Mouse (Mus musculus) MEL (cell line): Measurements from ENCODE around the gene Serpinb8. TPM values are rescaled to one million over a fixed set of nuclear protein-coding genes. Genes with fewer than 3 reads are reported as not detected.

ENCODE experiments used
- DNase-seq: peaks from one replicate; pipeline ENCODE4 v3.0.0; 2011; ENCODE audit warnings: low read depth, low spot score
- H3K27ac ChIP-seq: 2 replicates; pipeline ENCODE4 v1.5.1; 2012; ENCODE audit warnings: low read depth, mild to moderate bottlenecking, control low read depth, low read length, moderate library complexity; ENCODE audit not compliant: control insufficient read depth
- H3K27me3 ChIP-seq, 2 experiments: fragments of 150-350 bp in 1 of 2; sonication (generic) in 1 of 2; 2 replicates each; pipeline ENCODE4 v1.6.1; 2012; ENCODE audit warnings: low read length in 2 of 2, mild to moderate bottlenecking in 2 of 2, improper control_type of control experiment in 1 of 2, moderate library complexity in 1 of 2; ENCODE audit not compliant: insufficient read depth in 2 of 2, control insufficient read depth in 1 of 2
- H3K36me3 ChIP-seq, 2 experiments: 2 replicates each; pipeline ENCODE4 v1.6.1; 2012 to 2014; ENCODE audit warnings: low read length in 2 of 2, improper control_type of control experiment in 1 of 2, inconsistent platforms in 1 of 2, mild to moderate bottlenecking in 1 of 2; ENCODE audit not compliant: insufficient read depth in 2 of 2, control insufficient read depth in 1 of 2
- H3K4me1 ChIP-seq, 2 experiments: fragments of 150-350 bp in 1 of 2; sonication (generic) in 1 of 2; 2 replicates each; pipeline ENCODE4 v1.6.1; 2012; ENCODE audit warnings: low read length in 2 of 2, improper control_type of control experiment in 1 of 2, mild to moderate bottlenecking in 1 of 2; ENCODE audit not compliant: insufficient read depth in 2 of 2, control insufficient read depth in 1 of 2
- H3K4me3 ChIP-seq, 2 experiments: fragments of 150-350 bp in 1 of 2; sonication (generic) in 1 of 2; 2 replicates each; pipeline ENCODE4 v1.5.1; 2012; ENCODE audit warnings: low read depth in 2 of 2, low read length in 2 of 2, mild to moderate bottlenecking in 2 of 2, moderate library complexity in 2 of 2, control low read depth in 1 of 2, improper control_type of control experiment in 1 of 2; ENCODE audit not compliant: control insufficient read depth in 1 of 2, insufficient read depth in 1 of 2
- H3K79me2 ChIP-seq: 2 replicates; pipeline ENCODE4 v1.6.1; 2012; ENCODE audit warnings: mild to moderate bottlenecking, low read length, moderate library complexity; ENCODE audit not compliant: control insufficient read depth, poor library complexity, insufficient read depth
- H3K9ac ChIP-seq: 2 replicates; pipeline ENCODE4 v1.6.1; 2012; ENCODE audit warnings: low read depth, mild to moderate bottlenecking, control low read depth, low read length, moderate library complexity; ENCODE audit not compliant: control insufficient read depth, poor library complexity, severe bottlenecking
- H3K9me3 ChIP-seq: fragments of 150-350 bp; sonication (generic); replicated peaks from 2 replicates; pipeline ENCODE4 v1.6.1; 2012; ENCODE audit warnings: mild to moderate bottlenecking, low read length, improper control_type of control experiment, moderate library complexity; ENCODE audit not compliant: insufficient read depth
- CHD1 ChIP-seq: IDR thresholded peaks from 2 replicates; pipeline ENCODE4 v1.6.1; 2012; ENCODE audit warnings: low read depth, mild to moderate bottlenecking, inconsistent platforms, low read length, improper control_type of control experiment
- CHD2 ChIP-seq: IDR thresholded peaks from 2 replicates; pipeline ENCODE4 v1.6.1; 2011; ENCODE audit warnings: low read length, improper control_type of control experiment
- CTCF ChIP-seq, 3 experiments: IDR thresholded peaks in 2 of 3; conservative IDR thresholded peaks in 1 of 3; 2 replicates each; pipeline ENCODE4 v1.5.1; 2011 to 2012; ENCODE audit warnings: low read length in 3 of 3, low read depth in 2 of 3, mild to moderate bottlenecking in 2 of 3, improper control_type of control experiment in 1 of 3, inconsistent platforms in 1 of 3, mixed read lengths in 1 of 3, moderate library complexity in 1 of 3; ENCODE audit not compliant: control insufficient read depth in 1 of 3, insufficient read depth in 1 of 3, poor library complexity in 1 of 3, severe bottlenecking in 1 of 3
- E2F4 ChIP-seq: IDR thresholded peaks from 2 replicates; pipeline ENCODE4 v1.6.1; 2011; ENCODE audit warnings: low read depth, low read length, improper control_type of control experiment, borderline replicate concordance
- ELF1 ChIP-seq: IDR thresholded peaks from 2 replicates; pipeline ENCODE4 v1.6.1; 2014; ENCODE audit warnings: low read depth, mild to moderate bottlenecking, inconsistent platforms, low read length, improper control_type of control experiment, moderate library complexity
- EP300 ChIP-seq, 2 experiments: IDR thresholded peaks; 2 replicates each; pipeline ENCODE4 v1.6.1; 2011; ENCODE audit warnings: improper control_type of control experiment in 2 of 2, low read length in 2 of 2, low read depth in 1 of 2, mild to moderate bottlenecking in 1 of 2
- ETS1 ChIP-seq: IDR thresholded peaks from 2 replicates; pipeline ENCODE4 v1.6.1; 2012; ENCODE audit warnings: low read depth, mild to moderate bottlenecking, inconsistent platforms, low read length, improper control_type of control experiment, moderate library complexity
- GATA1 ChIP-seq: IDR thresholded peaks from 2 replicates; pipeline ENCODE4 v1.6.1; 2011; ENCODE audit warnings: low read depth, low read length, improper control_type of control experiment
- KAT2A ChIP-seq: conservative IDR thresholded peaks from 2 replicates; pipeline ENCODE4 v1.6.1; 2012; ENCODE audit warnings: low read depth, low read length, improper control_type of control experiment, inconsistent platforms
- MAZ ChIP-seq: IDR thresholded peaks from 2 replicates; pipeline ENCODE4 v1.6.1; 2012; ENCODE audit warnings: low read depth, mild to moderate bottlenecking, inconsistent platforms, low read length, improper control_type of control experiment
- MXI1 ChIP-seq: IDR thresholded peaks from 2 replicates; pipeline ENCODE4 v1.6.1; 2011; ENCODE audit warnings: mild to moderate bottlenecking, low read depth, low read length, improper control_type of control experiment
- MYB ChIP-seq: IDR thresholded peaks from 2 replicates; pipeline ENCODE4 v1.6.1; 2011; ENCODE audit warnings: mild to moderate bottlenecking, low read depth, low read length, improper control_type of control experiment
- MYC ChIP-seq: IDR thresholded peaks from 2 replicates; pipeline ENCODE4 v1.6.1; 2011; ENCODE audit warnings: low read depth, mild to moderate bottlenecking, low read length, improper control_type of control experiment, moderate library complexity
- NRF1 ChIP-seq: IDR thresholded peaks from 2 replicates; pipeline ENCODE4 v1.6.1; 2014; ENCODE audit warnings: low read depth, mild to moderate bottlenecking, inconsistent platforms, low read length, improper control_type of control experiment, moderate library complexity; ENCODE audit not compliant: poor library complexity, insufficient read depth, severe bottlenecking
- POLR2AphosphoS2 ChIP-seq: IDR thresholded peaks from 2 replicates; pipeline ENCODE4 v1.6.1; 2011; ENCODE audit warnings: low read length, improper control_type of control experiment
- RAD21 ChIP-seq: IDR thresholded peaks from 2 replicates; pipeline ENCODE4 v1.6.1; 2011; ENCODE audit warnings: mild to moderate bottlenecking, low read depth, low read length, improper control_type of control experiment
- RCOR1 ChIP-seq: IDR thresholded peaks from 2 replicates; pipeline ENCODE4 v1.6.1; 2012; ENCODE audit warnings: low read depth, mild to moderate bottlenecking, inconsistent platforms, low read length, improper control_type of control experiment
- SIN3A ChIP-seq: IDR thresholded peaks from 2 replicates; pipeline ENCODE4 v1.6.1; 2012; ENCODE audit warnings: low read length, improper control_type of control experiment, inconsistent platforms
- SMC3 ChIP-seq: IDR thresholded peaks from 2 replicates; pipeline ENCODE4 v1.6.1; 2011; ENCODE audit warnings: low read depth, low read length, improper control_type of control experiment
- TBP ChIP-seq: IDR thresholded peaks from 2 replicates; pipeline ENCODE4 v1.8.0; 2011; ENCODE audit warnings: low read depth, low read length, improper control_type of control experiment
- UBTF ChIP-seq: IDR thresholded peaks from 2 replicates; pipeline ENCODE4 v1.6.1; 2012; ENCODE audit warnings: low read depth, mild to moderate bottlenecking, inconsistent platforms, low read length, improper control_type of control experiment, moderate library complexity, borderline replicate concordance; ENCODE audit not compliant: insufficient read depth
- ZMIZ1 ChIP-seq: IDR thresholded peaks from 2 replicates; pipeline ENCODE4 v1.6.1; 2012; ENCODE audit warnings: low read depth, mild to moderate bottlenecking, inconsistent platforms, low read length, improper control_type of control experiment, moderate library complexity
- polyA plus RNA-seq, 2 experiments: library from polyadenylated mRNA; stranded (reverse) in 1 of 2; unstranded in 1 of 2; fragments of >175 nt in 1 of 2; fragments of >200 nt in 1 of 2; gene quantifications; 2 replicates each; pipeline versions ENCODE4 v1.2.1 to v1.2.4; 2012; ENCODE audit warnings: low replicate concordance in 2 of 2, low read depth in 1 of 2; ENCODE audit not compliant: insufficient read length in 2 of 2, insufficient read depth in 1 of 2, missing spikeins in 1 of 2
- total RNA-seq: library from RNA; depleted of rRNA; stranded (reverse); fragments of 300-350 nt; gene quantifications from 2 replicates; pipeline ENCODE4 v1.2.3, GENCODE M21; 2012

Serpinb8 gene
- total and polyA plus RNA-seq, 3 experiments, result not detected

GRCm38 (mm10) chr1:107598476-107598875, 8.7 kb downstream of the Serpinb8 start:
- Histone ChIP-seq H3K36me3 (no peaks in the 10 kb centered on the region), H3K9ac (no peak overlapping the region), H3K79me2 (no peaks in the 10 kb centered on the region), H3K9me3 (no peaks in the 10 kb centered on the region)
- no peak for TF ChIP-seq ZMIZ1
- peak; percentile 19 for TF ChIP-seq RAD21
- peak; percentile 40 for TF ChIP-seq SMC3
- TF ChIP-seq MYB, result no peak
- TF ChIP-seq CTCF (IDR thresholded peaks at IDR 0.05 in 2 of 3, conservative IDR thresholded peaks at IDR 0.05 in 1 of 3; ENCODE audit: control insufficient read depth in 1 of 3, insufficient read depth in 1 of 3, low read depth in 2 of 3, low read length in 3 of 3, poor library complexity in 1 of 3, severe bottlenecking in 1 of 3), result peak in 2 of 3 experiments; percentile 32 to 37; a peak in 4 of 6 replicates
- no peak for TF ChIP-seq E2F4
- TF ChIP-seq, all 39 proteins: peak for 3
- Histone ChIP-seq H3K27me3 (no peaks in the 10 kb centered on the region), H3K4me1 (no peaks in the 10 kb centered on the region), H3K27ac (no peak overlapping the region), H3K4me3 (no peak overlapping the region)
- DNase-seq, result no peak

- Histone ChIP-seq H3K27me3 (peaks cover 0 to 4% of the 10 kb centered on the region in 2 experiments; a peak in 2 of 4 replicates), H3K9ac (no peak overlapping the region), H3K36me3 (no peaks in the 10 kb centered on the region)
- no peak for DNase-seq
- TF ChIP-seq KAT2A (no peak), CHD1 (no peak), UBTF (no peak), ELF1 (no peak), POLR2AphosphoS2 (no peak), SIN3A (no peak), CHD2 (no peak), TBP (no peak)
- TF ChIP-seq, all 39 proteins: peak for 0
- Histone ChIP-seq H3K4me1 (no peaks in the 10 kb centered on the region), H3K27ac (no peak overlapping the region), H3K9me3 (no peaks in the 10 kb centered on the region), H3K79me2 (no peaks in the 10 kb centered on the region), H3K4me3 (no peak overlapping the region)
Measured at GRCm38 (mm10) chr1:107608942-107609341, 19.1 kb downstream of the Serpinb8 start.

GRCm38 (mm10) chr1:107614087-107614486, 24.3 kb downstream of the Serpinb8 start:
- no peaks in the 10 kb centered on the region for H3K4me1 ChIP-seq

More at GRCm38 (mm10) chr1:107614087-107614486, 24.3 kb downstream of the Serpinb8 start:
- TF ChIP-seq RCOR1, result no peak
- no peak for TF ChIP-seq ETS1
- no peak for TF ChIP-seq CHD1
- no peak for TF ChIP-seq ELF1
- TF ChIP-seq KAT2A, result no peak
- TF ChIP-seq NRF1, result no peak
- TF ChIP-seq MYC, result no peak
- TF ChIP-seq EP300 (IDR thresholded peaks at IDR 0.05; ENCODE audit: low read depth in 1 of 2, low read length in 2 of 2), result no peak
- no peak for TF ChIP-seq E2F4
- TF ChIP-seq MXI1, result no peak
- TF ChIP-seq SIN3A, result no peak
- no peak for TF ChIP-seq POLR2AphosphoS2
- TF ChIP-seq MAZ, result no peak
- TF ChIP-seq GATA1, result no peak
- TF ChIP-seq, all 39 proteins: peak for 0
- Histone ChIP-seq H3K27ac (no peak overlapping the region), H3K4me3 (no peak overlapping the region), H3K9ac (no peak overlapping the region), H3K9me3 (no peaks in the 10 kb centered on the region), H3K36me3 (no peaks in the 10 kb centered on the region), H3K79me2 (no peaks in the 10 kb centered on the region), H3K27me3 (peaks cover 0 to 3% of the 10 kb centered on the region in 2 experiments; a peak in 2 of 4 replicates)
- no peak for DNase-seq
